Mouse (Mus musculus): ENCODE measurements around the gene Arhgap22. TPM values are rescaled to one million over a fixed set of nuclear protein-coding genes. Genes with fewer than 3 reads are reported as not detected.

The Arhgap22 gene
- polyA plus RNA-seq, 1 experiment from 2014 or later: 14.0 TPM

Other genes with a start within 250 kb of the Arhgap22 start
- 0.14 and 0.75 TPM in 2 replicates for gene Lrrc18, start 222.6 kb upstream of the Arhgap22 start, polyA plus RNA-seq (2014; fragmentation: Nextera tagmentation; extraction: Ambion mirVana)
- 1.6 and 1.9 TPM in 2 replicates for gene Wdfy4, start 28.5 kb upstream of the Arhgap22 start, polyA plus RNA-seq (2014; fragmentation: Nextera tagmentation; extraction: Ambion mirVana)
- gene Mapk8, start 233.1 kb downstream of the Arhgap22 start, polyA plus RNA-seq (2014; fragmentation: Nextera tagmentation; extraction: Ambion mirVana): 10.4 and 10.5 TPM in 2 replicates